Mouse (Mus musculus) spleen, adult 2 months (tissue): ENCODE results near the gene Ndufb7. TPM values are rescaled to one million over a fixed set of nuclear protein-coding genes. Genes with fewer than 3 reads are reported as not detected.

Experiments used
- DNase-seq, 2 experiments: peaks; one replicate each; pipeline versions ENCODE4 v3.0.0 to v3.0.0-alpha.2; 2012 to 2021; ENCODE audit warnings: low spot score in 2 of 2, low read depth in 1 of 2
- H3K27ac ChIP-seq: fragments of 200-500 bp; 2 replicates; pipeline ENCODE4 v1.5.1; 2012; ENCODE audit warnings: low read length, inconsistent platforms; ENCODE audit not compliant: insufficient read depth
- H3K27me3 ChIP-seq: fragments of 200-500 bp; 2 replicates; pipeline ENCODE4 v1.6.1; 2012; ENCODE audit warnings: mild to moderate bottlenecking, moderate library complexity, low read length, inconsistent platforms; ENCODE audit not compliant: control insufficient read depth, insufficient read depth
- H3K36me3 ChIP-seq: fragments of 200-500 bp; 2 replicates; pipeline ENCODE4 v1.6.1; 2012; ENCODE audit warnings: mild to moderate bottlenecking, low read length, inconsistent platforms; ENCODE audit not compliant: control insufficient read depth, insufficient read depth
- H3K4me1 ChIP-seq: fragments of 200-500 bp; 2 replicates; pipeline ENCODE4 v1.6.1; 2011; ENCODE audit warnings: inconsistent platforms; ENCODE audit not compliant: control insufficient read depth, insufficient read depth, insufficient read length
- H3K4me3 ChIP-seq: fragments of 200-500 bp; 2 replicates; pipeline ENCODE4 v1.5.1; 2011; ENCODE audit warnings: mild to moderate bottlenecking, inconsistent platforms; ENCODE audit not compliant: insufficient read depth, insufficient read length; ENCODE audit errors: extremely low read depth
- CTCF ChIP-seq: fragments of 200-500 bp; IDR thresholded peaks from 2 replicates; pipeline ENCODE4 v1.5.1; 2011; ENCODE audit warnings: mild to moderate bottlenecking, inconsistent platforms; ENCODE audit not compliant: insufficient read depth, insufficient read length, insufficient replicate concordance; ENCODE audit errors: extremely low read depth
- POLR2A ChIP-seq: fragments of 200-500 bp; IDR thresholded peaks from 2 replicates; pipeline ENCODE4 v1.6.1; 2011; ENCODE audit warnings: low read depth, low read length, inconsistent platforms
- WGBS: fragments of 180-500 bp; shearing (Covaris S2); methylation state at CpG from one replicate; pipeline ENCODE4 v1.1.7; 2018; 5-methylcytosine and 5-hydroxymethylcytosine counted together
- polyA plus RNA-seq: library from polyadenylated mRNA; depleted of rRNA; stranded (reverse); fragments of >200 nt; gene quantifications from 2 replicates; pipeline ENCODE4 v1.2.3, GENCODE M21; 2012

The Ndufb7 gene
- polyA plus RNA-seq, 1 experiment = 169 TPM

- no peak for TF ChIP-seq POLR2A
- no peak for TF ChIP-seq CTCF
- no peak overlapping the region for H3K27ac ChIP-seq
- 87% methylated on average over 4 of the region's 4 CpGs for WGBS
Observed at GRCm38 (mm10) chr8:83576921-83577320, 10.4 kb downstream of the Ndufb7 start.

GRCm38 (mm10) chr8:83577384-83577791 lies 10.9 kb downstream of the Ndufb7 start:
- WGBS = 90% methylated on average over 9 of the region's 9 CpGs
- no peak for DNase-seq

More at GRCm38 (mm10) chr8:83576921-83577320, 10.4 kb downstream of the Ndufb7 start:
- Histone ChIP-seq H3K4me3 (no peak overlapping the region), H3K27me3 (no peaks in the 10 kb centered on the region), H3K36me3 (no peaks in the 10 kb centered on the region), H3K4me1 (peaks cover 14% of the 10 kb centered on the region)
- no peak for DNase-seq

GRCm38 (mm10) chr8:83578131-83579055 lies 11.9 kb downstream of the Ndufb7 start:
- peaks cover 5% of the 10 kb centered on the region; the same call in 1 of the 2 replicates for H3K4me1 ChIP-seq
- no peaks in the 10 kb centered on the region for H3K36me3 ChIP-seq
- DNase-seq = no peak
- WGBS = 92% methylated on average over 17 of the region's 17 CpGs
- no peaks in the 10 kb centered on the region for H3K27me3 ChIP-seq
- H3K27ac ChIP-seq = no peak overlapping the region
- no peak overlapping the region for H3K4me3 ChIP-seq
- TF ChIP-seq POLR2A = no peak
- no peak for TF ChIP-seq CTCF

More at GRCm38 (mm10) chr8:83577384-83577791, 10.9 kb downstream of the Ndufb7 start:
- TF ChIP-seq POLR2A = no peak
- TF ChIP-seq CTCF = no peak
- Histone ChIP-seq H3K27me3 (no peaks in the 10 kb centered on the region), H3K27ac (no peak overlapping the region), H3K4me3 (no peak overlapping the region), H3K4me1 (peaks cover 11% of the 10 kb centered on the region), H3K36me3 (no peaks in the 10 kb centered on the region)

- no peak for DNase-seq
- Histone ChIP-seq H3K4me3 (no peak overlapping the region), H3K27me3 (no peaks in the 10 kb centered on the region), H3K36me3 (no peaks in the 10 kb centered on the region), H3K4me1 (no peaks in the 10 kb centered on the region), H3K27ac (no peak overlapping the region)
- TF ChIP-seq POLR2A (no peak), CTCF (no peak)
- 95% methylated on average over 8 of the region's 8 CpGs for WGBS
Observed at GRCm38 (mm10) chr8:83579676-83580075, 13.2 kb downstream of the Ndufb7 start.

- Histone ChIP-seq H3K27me3 (no peaks in the 10 kb centered on the region), H3K4me1 (no peaks in the 10 kb centered on the region), H3K27ac (no peak overlapping the region), H3K4me3 (no peak overlapping the region), H3K36me3 (no peaks in the 10 kb centered on the region)
- DNase-seq = no peak
- WGBS = 97% methylated on average over 8 of the region's 8 CpGs
- TF ChIP-seq POLR2A (no peak), CTCF (no peak)
Observed at GRCm38 (mm10) chr8:83580826-83581225, 14.4 kb downstream of the Ndufb7 start.

GRCm38 (mm10) chr8:83582226-83582625 lies 15.8 kb downstream of the Ndufb7 start:
- no peak for TF ChIP-seq CTCF
- TF ChIP-seq POLR2A = no peak
- WGBS = 93% methylated on average over 8 of the region's 8 CpGs
- Histone ChIP-seq H3K36me3 (no peaks in the 10 kb centered on the region), H3K27me3 (no peaks in the 10 kb centered on the region), H3K4me3 (no peak overlapping the region), H3K4me1 (no peaks in the 10 kb centered on the region), H3K27ac (no peak overlapping the region)
- no peak for DNase-seq

GRCm38 (mm10) chr8:83583236-83583635 lies 16.8 kb downstream of the Ndufb7 start:
- Histone ChIP-seq H3K4me3 (no peak overlapping the region), H3K27me3 (no peaks in the 10 kb centered on the region), H3K27ac (no peak overlapping the region), H3K4me1 (no peaks in the 10 kb centered on the region), H3K36me3 (no peaks in the 10 kb centered on the region)
- 95% methylated on average over 15 of the region's 15 CpGs for WGBS
- no peak for TF ChIP-seq CTCF
- no peak for TF ChIP-seq POLR2A
- DNase-seq = no peak
